Mouse (Mus musculus): Measurements from ENCODE around the gene Rab7.
"Not testable (repeated sequence)": the region's sequence is repeated elsewhere in the genome, so short reads cannot be mapped to it uniquely, and the experiment has no call there.

Rab7 gene

GRCm38 (mm10) chr6:87997706-87998265 is 47.3 kb downstream of the Rab7 start:
- DNase-seq (ENCODE audit: extremely low spot score), result peak; percentile 76

- DNase-seq (ENCODE audit: extremely low spot score), result no peak
Observed at GRCm38 (mm10) chr6:87996606-87997005, 48.5 kb downstream of the Rab7 start.

- no peak for DNase-seq (ENCODE audit: extremely low spot score)
Observed at GRCm38 (mm10) chr6:87995519-87995918, 49.6 kb downstream of the Rab7 start.

GRCm38 (mm10) chr6:87993790-87994571 is 51.1 kb downstream of the Rab7 start:
- peak; percentile 89 for DNase-seq (ENCODE audit: extremely low spot score)

- peak; percentile 71 for DNase-seq (ENCODE audit: extremely low spot score)
Observed at GRCm38 (mm10) chr6:87992733-87993132, 52.3 kb downstream of the Rab7 start.

- DNase-seq (ENCODE audit: extremely low spot score), result no peak
Observed at GRCm38 (mm10) chr6:87991886-87992285, 53.2 kb downstream of the Rab7 start.

- DNase-seq (ENCODE audit: extremely low spot score), result no peak
Observed at GRCm38 (mm10) chr6:87991216-87991615, 53.9 kb downstream of the Rab7 start.

GRCm38 (mm10) chr6:87982506-87982905 is 62.6 kb downstream of the Rab7 start:
- DNase-seq (ENCODE audit: extremely low spot score), result no peak

- peak; percentile 89 for DNase-seq (ENCODE audit: extremely low spot score)
Observed at GRCm38 (mm10) chr6:87981547-87982256, 63.4 kb downstream of the Rab7 start, which contains the start of gene H1fx. TSS of gene H1fx (minus strand) at chr6:87981637.

GRCm38 (mm10) chr6:87981030-87981485 is 64.0 kb downstream of the Rab7 start:
- no peak for DNase-seq (ENCODE audit: extremely low spot score)

- peak; percentile 93 for DNase-seq (ENCODE audit: extremely low spot score)
Observed at GRCm38 (mm10) chr6:87980374-87981029, 64.6 kb downstream of the Rab7 start.

- no peak for DNase-seq (ENCODE audit: extremely low spot score)
Observed at GRCm38 (mm10) chr6:87979728-87980127, 65.3 kb downstream of the Rab7 start.

GRCm38 (mm10) chr6:87970041-87970440 is 75.0 kb downstream of the Rab7 start:
- DNase-seq (ENCODE audit: extremely low spot score), result no peak

GRCm38 (mm10) chr6:87962457-87962856 is 82.6 kb downstream of the Rab7 start:
- not testable (repeated sequence) for DNase-seq (ENCODE audit: extremely low spot score)

All from embryo, embryonic 9.5 days (tissue).